Mouse (Mus musculus) C2C12 (cell line): ENCODE measurements around the gene Hoxa1.

Experiments
- CEBPB ChIP-seq: IDR thresholded peaks from one replicate; pipeline ENCODE4 v1.6.1; 2011; ENCODE audit warnings: low read depth, mild to moderate bottlenecking, control low read depth, moderate library complexity
- CTCF ChIP-seq: IDR thresholded peaks from one replicate; pipeline ENCODE4 v1.5.1; 2011; ENCODE audit not compliant: control insufficient read depth, insufficient read depth, insufficient read length
- MAX ChIP-seq: IDR thresholded peaks from one replicate; pipeline ENCODE4 v1.6.1; 2011; ENCODE audit warnings: mild to moderate bottlenecking, control low read depth
- MYOD1 ChIP-seq: IDR thresholded peaks from one replicate; pipeline ENCODE4 v1.6.1; 2011; ENCODE audit warnings: low read depth; ENCODE audit not compliant: control insufficient read depth, insufficient read length
- MYOG ChIP-seq: IDR thresholded peaks from one replicate; pipeline ENCODE4 v1.6.1; 2011; ENCODE audit not compliant: control insufficient read depth, insufficient read length; ENCODE audit errors: extremely low read depth

GRCm38 (mm10) chr6:52167736-52168161 is 9.6 kb upstream of the Hoxa1 start:
- TF ChIP-seq MYOG, result no peak
- no peak for TF ChIP-seq MAX
- TF ChIP-seq MYOD1, result no peak
- no peak for TF ChIP-seq CTCF
- TF ChIP-seq CEBPB, result no peak
